Mouse (Mus musculus): ENCODE results near the gene Sall2. TPM values are rescaled to one million over a fixed set of nuclear protein-coding genes. Genes with fewer than 3 reads are reported as not detected.

The Sall2 gene
- polyA plus RNA-seq (2015; fragmentation: Nextera tagmentation; extraction: Ambion mirVana), result 3.2 and 5.2 TPM in 2 replicates

DNA sequence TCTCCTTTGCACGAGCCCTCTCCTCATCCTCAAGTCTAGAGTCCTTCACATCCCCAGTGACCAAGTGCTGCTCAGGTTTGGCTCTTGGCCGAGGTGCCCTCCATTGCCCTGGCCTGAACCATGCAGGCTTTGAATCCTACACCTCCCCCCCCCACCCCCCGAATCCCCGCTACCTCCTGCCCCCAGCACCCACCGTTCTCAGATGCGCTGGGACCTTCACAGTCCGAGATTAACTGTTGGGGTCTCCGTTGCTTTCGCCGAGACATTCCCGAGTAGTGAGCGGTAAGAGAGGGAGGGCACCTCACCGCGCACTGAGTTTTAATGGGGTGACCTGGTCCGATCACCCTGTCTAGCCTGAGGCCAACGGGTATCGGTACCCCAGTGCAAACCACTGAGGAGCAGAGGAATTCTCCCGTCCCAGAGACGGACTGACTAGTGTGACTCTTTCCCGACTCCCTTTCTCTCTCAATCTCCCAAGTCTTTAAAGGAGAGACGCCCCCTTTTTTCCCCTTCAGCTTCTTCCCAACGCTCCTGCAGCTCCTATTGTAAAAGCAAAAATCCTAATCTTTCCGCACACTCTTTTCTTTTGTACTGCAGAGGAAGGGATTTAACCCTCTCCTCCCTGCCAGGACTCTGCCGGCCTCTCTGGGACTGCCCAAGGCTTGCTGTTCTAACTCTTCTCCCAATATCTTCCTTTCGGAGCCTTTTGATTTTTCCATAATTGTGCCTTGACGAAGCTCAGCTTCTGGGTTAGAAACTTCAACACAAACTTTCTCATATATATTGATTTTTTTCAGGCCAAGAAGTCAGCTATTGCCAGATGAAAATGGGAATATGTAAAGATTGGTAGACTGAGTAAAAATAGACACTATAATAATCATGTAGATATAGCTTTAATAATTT, at the start of gene Sall2:
Gene Sall2 (minus strand): TSS at position 853 of the 903 bp plus-strand sequence.

GRCm38 (mm10) chr14:52356308-52356707, 27.7 kb upstream of the Sall2 start, which contains the start of gene Olfr1513:
Gene Olfr1513 (minus strand): TSS chr14:52356408.

GRCm38 (mm10) chr14:52304644-52305271, 23.8 kb downstream of the Sall2 start, which contains the start of gene Mettl3:
Gene Mettl3 (minus strand): TSS chr14:52305128.

GRCm38 (mm10) chr14:52278932-52279746, 49.4 kb downstream of the Sall2 start, which contains the start of the genes Tox4 and Rab2b:
Gene Tox4 (plus strand): TSS chr14:52279146.
Gene Rab2b (minus strand): TSS chr14:52279545.

Other genes starting within 250 kb of the Sall2 start
- 248 and 264 TPM in 2 replicates for gene Hnrnpc, start 224.7 kb downstream of the Sall2 start, polyA plus RNA-seq (2015; fragmentation: Nextera tagmentation; extraction: Ambion mirVana)
- gene Rpgrip1, start 218.1 kb downstream of the Sall2 start, polyA plus RNA-seq (2015; fragmentation: Nextera tagmentation; extraction: Ambion mirVana), result 74.6 and 76.8 TPM in 2 replicates
- gene Supt16, start 131.3 kb downstream of the Sall2 start, polyA plus RNA-seq (2015; fragmentation: Nextera tagmentation; extraction: Ambion mirVana), result 45.3 and 48.2 TPM in 2 replicates
- gene Chd8, start 71.0 kb downstream of the Sall2 start, polyA plus RNA-seq (2015; fragmentation: Nextera tagmentation; extraction: Ambion mirVana), result 20.6 and 24.0 TPM in 2 replicates
- 17.4 and 18.6 TPM in 2 replicates for gene Tox4, start 49.6 kb downstream of the Sall2 start, polyA plus RNA-seq (2015; fragmentation: Nextera tagmentation; extraction: Ambion mirVana)
- gene Rab2b, start 49.2 kb downstream of the Sall2 start, polyA plus RNA-seq (2015; fragmentation: Nextera tagmentation; extraction: Ambion mirVana), result 5.4 and 7.6 TPM in 2 replicates
- gene Mettl3, start 23.6 kb downstream of the Sall2 start, polyA plus RNA-seq (2015; fragmentation: Nextera tagmentation; extraction: Ambion mirVana), result 22.5 and 23.3 TPM in 2 replicates
- not detected in 2 replicates for gene Olfr1513, start 27.6 kb upstream of the Sall2 start, polyA plus RNA-seq (2015; fragmentation: Nextera tagmentation; extraction: Ambion mirVana)
- gene Olfr1512, start 50.4 kb upstream of the Sall2 start, polyA plus RNA-seq (2015; fragmentation: Nextera tagmentation; extraction: Ambion mirVana), result not detected in 2 replicates
- not detected in 2 replicates for gene Olfr1511, start 68.6 kb upstream of the Sall2 start, polyA plus RNA-seq (2015; fragmentation: Nextera tagmentation; extraction: Ambion mirVana)
- gene Olfr1510, start 85.6 kb upstream of the Sall2 start, polyA plus RNA-seq (2015; fragmentation: Nextera tagmentation; extraction: Ambion mirVana), result not detected in 2 replicates
- gene Olfr1509, start 114.2 kb upstream of the Sall2 start, polyA plus RNA-seq (2015; fragmentation: Nextera tagmentation; extraction: Ambion mirVana), result 0.13 TPM in 1 of 2 replicates, not detected in the other
- gene Olfr1508, start 138.7 kb upstream of the Sall2 start, polyA plus RNA-seq (2015; fragmentation: Nextera tagmentation; extraction: Ambion mirVana), result not detected in 2 replicates
- gene Olfr1507, start 167.0 kb upstream of the Sall2 start, polyA plus RNA-seq (2015; fragmentation: Nextera tagmentation; extraction: Ambion mirVana), result not detected in 2 replicates